Mouse (Mus musculus): ENCODE data around the gene Smu1. TPM values are rescaled to one million over a fixed set of nuclear protein-coding genes. Genes with fewer than 3 reads are reported as not detected.
A peak's percentile ranks its signal among the peaks of the same experiment; 100 is the strongest.

The Smu1 gene
- total and polyA plus RNA-seq, 3 experiments = 6.6 to 141 (median 51.4) TPM

DNA sequence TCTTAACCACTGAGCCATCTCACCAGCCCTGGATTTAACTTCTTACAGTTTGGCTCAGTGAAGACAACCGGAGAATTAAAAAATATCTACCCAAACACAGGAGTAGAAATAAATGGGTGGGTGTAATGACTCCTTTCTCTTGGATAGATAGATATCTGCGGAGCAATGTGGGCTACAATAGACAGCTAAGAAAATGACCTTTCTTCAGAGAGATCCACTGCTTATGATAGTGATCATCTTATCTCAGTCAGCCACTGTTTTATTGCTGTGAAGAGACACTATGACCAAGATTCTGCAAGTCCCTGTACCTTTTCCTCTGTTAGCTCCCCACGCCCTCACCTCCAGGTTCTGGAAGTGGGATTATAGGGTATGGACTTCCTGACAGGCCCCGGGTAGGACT lies 25.3 kb upstream of the Smu1 start:
- ATAC-seq (ENCODE audit: extremely low read depth, insufficient number of reproducible peaks, low FRiP score, poor library complexity, severe bottlenecking) (peak; percentile 51; the same call in 1 of the 2 replicates), DNase-seq (ENCODE audit: low spot score) (no peak)
- Histone ChIP-seq H3K27me3 (ENCODE audit: insufficient read depth, low read length) (peaks cover 16% of the 10 kb centered on the region), H3K36me3 (replicated peaks) (no peaks in the 10 kb centered on the region), H3K4me3 (ENCODE audit: low read depth, low read length) (no peak overlapping the region), H3K9me3 (replicated peaks) (no peaks in the 10 kb centered on the region), H3K4me1 (ENCODE audit: insufficient read depth, low read depth, low read length) (peaks cover 31% of the 10 kb centered on the region)
- TF ChIP-seq GATA2 (IDR thresholded peaks at IDR 0.05; ENCODE audit: borderline replicate concordance, low read depth, low read length) (no peak), GATA1 (IDR thresholded peaks at IDR 0.05; ENCODE audit: borderline replicate concordance, low read length) (no peak), TAL1 (conservative IDR thresholded peaks at IDR 0.05; ENCODE audit: low read depth, low read length) (no peak), POLR2AphosphoS5 (IDR thresholded peaks at IDR 0.05; ENCODE audit: insufficient replicate concordance, low read depth, low read length) (no peak), CTCF (IDR thresholded peaks at IDR 0.05; ENCODE audit: low read depth, low read length) (no peak)

DNA sequence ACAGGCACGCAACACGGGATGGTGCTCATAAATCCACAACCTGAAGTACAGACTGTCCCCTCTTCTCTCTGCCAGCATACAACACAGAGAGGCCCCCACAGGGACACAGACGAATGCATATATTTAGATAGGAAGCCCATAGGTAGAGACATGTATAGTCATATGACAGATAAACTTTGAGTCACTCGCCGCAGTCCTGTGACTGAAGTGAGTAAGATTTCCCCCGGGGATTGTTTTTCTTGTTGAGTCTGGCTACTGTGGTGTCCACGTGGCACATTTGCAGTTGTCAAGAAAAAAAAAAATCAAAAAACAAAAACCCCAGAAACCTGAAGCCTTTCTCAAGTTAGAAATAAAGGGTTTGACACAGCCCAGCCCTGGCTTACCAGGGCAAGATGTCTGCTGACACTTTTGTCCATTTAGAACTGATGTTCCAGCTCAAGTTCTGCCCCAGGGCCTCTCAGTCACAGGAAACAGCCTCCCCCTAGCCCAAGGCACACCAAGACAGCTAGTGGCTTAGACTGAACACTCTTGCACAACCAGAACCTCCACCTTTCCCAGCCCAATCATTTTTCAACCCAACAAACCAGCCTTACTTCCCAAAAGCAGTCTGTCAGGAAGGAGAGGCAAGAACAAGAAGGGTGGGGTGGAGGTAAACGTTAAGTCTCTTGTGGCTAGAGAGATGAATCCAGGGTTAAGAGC lies 24.2 kb upstream of the Smu1 start:
- DNase-seq (ENCODE audit: low spot score) (no peak), ATAC-seq (ENCODE audit: extremely low read depth, insufficient number of reproducible peaks, low FRiP score, poor library complexity, severe bottlenecking) (no peak; the same call in 1 of the 2 replicates)
- TF ChIP-seq GATA1 (IDR thresholded peaks at IDR 0.05; ENCODE audit: borderline replicate concordance, low read length) = no peak
- TF ChIP-seq POLR2AphosphoS5 (IDR thresholded peaks at IDR 0.05; ENCODE audit: insufficient replicate concordance, low read depth, low read length) = no peak
- TF ChIP-seq TAL1 (conservative IDR thresholded peaks at IDR 0.05; ENCODE audit: low read depth, low read length) = no peak
- no peak for TF ChIP-seq CTCF (IDR thresholded peaks at IDR 0.05; ENCODE audit: low read depth, low read length)
- no peak for TF ChIP-seq GATA2 (IDR thresholded peaks at IDR 0.05; ENCODE audit: borderline replicate concordance, low read depth, low read length)
- no peaks in the 10 kb centered on the region for H3K36me3 ChIP-seq (replicated peaks)
- H3K27me3 ChIP-seq (ENCODE audit: insufficient read depth, low read length) = peaks cover 16% of the 10 kb centered on the region
- no peaks in the 10 kb centered on the region for H3K9me3 ChIP-seq (replicated peaks)
- H3K4me3 ChIP-seq (ENCODE audit: low read depth, low read length) = no peak overlapping the region
- peaks cover 34% of the 10 kb centered on the region for H3K4me1 ChIP-seq (ENCODE audit: insufficient read depth, low read depth, low read length)

DNA sequence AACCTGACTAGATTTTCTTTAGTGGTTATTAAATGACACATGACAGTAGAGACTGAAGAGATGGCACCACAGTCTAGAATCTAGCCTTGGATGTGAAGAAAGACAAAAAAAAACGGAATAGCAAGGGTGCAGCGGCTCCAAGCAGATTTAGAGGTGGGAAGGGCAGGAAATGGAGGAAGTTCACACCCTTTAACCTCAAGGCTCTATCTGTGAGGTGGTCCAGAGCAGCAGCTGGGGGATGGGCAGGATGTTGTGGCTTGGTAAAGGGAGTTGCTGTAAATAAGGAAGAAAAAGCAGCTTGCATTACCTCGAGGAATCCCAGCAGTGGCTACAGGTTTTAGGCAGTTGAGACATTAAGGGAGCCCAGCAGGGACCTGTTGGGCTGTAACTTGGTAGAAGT lies 23.4 kb upstream of the Smu1 start:
- DNase-seq (ENCODE audit: low spot score) = no peak
- peak; percentile 36; the same call in 1 of the 2 replicates for ATAC-seq (ENCODE audit: extremely low read depth, insufficient number of reproducible peaks, low FRiP score, poor library complexity, severe bottlenecking)

DNA sequence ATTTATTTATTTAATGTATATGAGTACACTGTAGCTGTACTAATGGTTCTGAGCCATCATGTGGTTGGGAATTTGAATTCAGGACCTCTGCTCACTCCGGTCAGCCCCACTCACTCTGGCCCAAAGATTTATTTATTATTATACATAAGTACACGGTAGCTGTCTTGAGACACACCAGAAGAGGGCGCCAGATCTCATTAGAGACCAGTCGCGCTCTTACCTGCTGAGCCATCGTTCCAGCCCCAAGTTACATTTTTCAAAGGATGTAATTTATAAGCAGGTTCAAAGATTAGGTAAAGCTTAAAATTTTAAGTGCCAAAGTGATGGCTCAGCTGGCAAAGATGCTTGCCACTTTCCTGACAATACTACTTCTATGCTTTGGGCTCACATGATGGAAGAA lies 20.9 kb upstream of the Smu1 start:
- no peak for TF ChIP-seq CTCF (IDR thresholded peaks at IDR 0.05; ENCODE audit: low read depth, low read length)
- no peak for TF ChIP-seq POLR2AphosphoS5 (IDR thresholded peaks at IDR 0.05; ENCODE audit: insufficient replicate concordance, low read depth, low read length)
- no peak for TF ChIP-seq GATA2 (IDR thresholded peaks at IDR 0.05; ENCODE audit: borderline replicate concordance, low read depth, low read length)
- no peak for ATAC-seq (ENCODE audit: extremely low read depth, insufficient number of reproducible peaks, low FRiP score, poor library complexity, severe bottlenecking)
- no peaks in the 10 kb centered on the region for H3K9me3 ChIP-seq (replicated peaks)
- no peaks in the 10 kb centered on the region for H3K36me3 ChIP-seq (replicated peaks)
- peaks cover 8% of the 10 kb centered on the region for H3K27me3 ChIP-seq (ENCODE audit: insufficient read depth, low read length)
- DNase-seq (ENCODE audit: low spot score) = no peak
- H3K4me1 ChIP-seq (ENCODE audit: insufficient read depth, low read depth, low read length) = peaks cover 46% of the 10 kb centered on the region
- H3K4me3 ChIP-seq (ENCODE audit: low read depth, low read length) = no peak overlapping the region

More for the DNA sequence above, 23.4 kb upstream of the Smu1 start:
- Histone ChIP-seq H3K4me1 (ENCODE audit: insufficient read depth, low read depth, low read length) (peaks cover 40% of the 10 kb centered on the region), H3K36me3 (replicated peaks) (no peaks in the 10 kb centered on the region), H3K9me3 (replicated peaks) (no peaks in the 10 kb centered on the region), H3K27me3 (ENCODE audit: insufficient read depth, low read length) (peaks cover 11% of the 10 kb centered on the region), H3K4me3 (ENCODE audit: low read depth, low read length) (no peak overlapping the region)
- no peak for TF ChIP-seq TAL1 (conservative IDR thresholded peaks at IDR 0.05; ENCODE audit: low read depth, low read length)
- TF ChIP-seq POLR2AphosphoS5 (IDR thresholded peaks at IDR 0.05; ENCODE audit: insufficient replicate concordance, low read depth, low read length) = no peak
- no peak for TF ChIP-seq GATA1 (IDR thresholded peaks at IDR 0.05; ENCODE audit: borderline replicate concordance, low read length)
- no peak for TF ChIP-seq CTCF (IDR thresholded peaks at IDR 0.05; ENCODE audit: low read depth, low read length)
- TF ChIP-seq GATA2 (IDR thresholded peaks at IDR 0.05; ENCODE audit: borderline replicate concordance, low read depth, low read length) = no peak

DNA sequence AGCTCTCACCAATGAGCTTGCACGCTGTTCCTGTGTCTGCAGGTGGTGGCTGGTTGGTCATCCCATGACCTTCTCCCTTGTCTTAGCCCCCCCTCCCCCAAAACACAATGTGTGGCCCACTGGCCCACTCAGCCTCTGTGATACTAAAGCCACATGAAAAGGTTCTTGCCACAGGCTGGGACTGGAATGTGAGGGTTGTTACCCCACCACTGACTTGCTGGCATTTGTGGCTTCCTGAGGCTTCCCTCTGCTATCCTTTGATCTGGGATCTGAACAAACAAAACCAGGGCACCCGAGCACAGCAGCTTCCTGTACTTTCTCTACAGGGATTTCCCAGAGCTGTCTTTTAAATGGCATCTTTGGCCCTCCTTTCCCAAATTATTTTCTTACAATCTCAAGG lies 19.4 kb upstream of the Smu1 start:
- Histone ChIP-seq H3K36me3 (replicated peaks) (no peaks in the 10 kb centered on the region), H3K4me1 (ENCODE audit: insufficient read depth, low read depth, low read length) (peaks cover 47% of the 10 kb centered on the region), H3K4me3 (ENCODE audit: low read depth, low read length) (no peak overlapping the region), H3K27me3 (ENCODE audit: insufficient read depth, low read length) (peaks cover 5% of the 10 kb centered on the region), H3K9me3 (replicated peaks) (no peaks in the 10 kb centered on the region)
- TF ChIP-seq TAL1 (conservative IDR thresholded peaks at IDR 0.05; ENCODE audit: low read depth, low read length) (no peak), POLR2AphosphoS5 (IDR thresholded peaks at IDR 0.05; ENCODE audit: insufficient replicate concordance, low read depth, low read length) (no peak), GATA1 (IDR thresholded peaks at IDR 0.05; ENCODE audit: borderline replicate concordance, low read length) (no peak), CTCF (IDR thresholded peaks at IDR 0.05; ENCODE audit: low read depth, low read length) (no peak), GATA2 (IDR thresholded peaks at IDR 0.05; ENCODE audit: borderline replicate concordance, low read depth, low read length) (no peak)
- ATAC-seq (ENCODE audit: extremely low read depth, insufficient number of reproducible peaks, low FRiP score, poor library complexity, severe bottlenecking) = no peak
- DNase-seq (ENCODE audit: low spot score) = no peak

DNA sequence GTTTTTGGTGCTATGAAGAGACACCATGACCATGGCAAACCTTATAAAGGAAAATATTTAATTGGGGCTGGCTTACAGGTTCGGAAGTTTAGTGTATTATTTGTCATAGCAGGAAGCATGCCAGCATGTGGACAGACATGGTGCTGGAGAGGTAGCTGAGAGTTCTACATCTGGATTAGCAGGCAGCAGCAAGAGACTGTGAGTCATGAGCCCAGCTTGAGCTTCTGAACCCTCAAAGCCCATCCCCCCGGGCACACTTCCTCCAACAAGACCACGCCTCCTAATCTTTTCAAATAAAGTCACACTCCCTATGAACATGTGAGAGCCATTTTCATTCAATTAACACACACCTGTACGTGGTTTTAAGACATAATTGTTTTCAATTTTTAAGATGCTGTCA lies 18.7 kb upstream of the Smu1 start:
- H3K4me1 ChIP-seq (ENCODE audit: insufficient read depth, low read depth, low read length) = peaks cover 48% of the 10 kb centered on the region

More for the DNA sequence above, 18.7 kb upstream of the Smu1 start:
- TF ChIP-seq GATA1 (IDR thresholded peaks at IDR 0.05; ENCODE audit: borderline replicate concordance, low read length) (no peak), CTCF (IDR thresholded peaks at IDR 0.05; ENCODE audit: low read depth, low read length) (no peak), TAL1 (conservative IDR thresholded peaks at IDR 0.05; ENCODE audit: low read depth, low read length) (no peak), GATA2 (IDR thresholded peaks at IDR 0.05; ENCODE audit: borderline replicate concordance, low read depth, low read length) (no peak), POLR2AphosphoS5 (IDR thresholded peaks at IDR 0.05; ENCODE audit: insufficient replicate concordance, low read depth, low read length) (no peak)
- H3K4me3 ChIP-seq (ENCODE audit: low read depth, low read length) = no peak overlapping the region
- H3K27me3 ChIP-seq (ENCODE audit: insufficient read depth, low read length) = peaks cover 5% of the 10 kb centered on the region; the same call in 1 of the 2 replicates
- no peaks in the 10 kb centered on the region for H3K9me3 ChIP-seq (replicated peaks)
- ATAC-seq (ENCODE audit: extremely low read depth, insufficient number of reproducible peaks, low FRiP score, poor library complexity, severe bottlenecking) = no peak
- DNase-seq (ENCODE audit: low spot score) = no peak
- H3K36me3 ChIP-seq (replicated peaks) = no peaks in the 10 kb centered on the region
